In the genomic region with DNA sequence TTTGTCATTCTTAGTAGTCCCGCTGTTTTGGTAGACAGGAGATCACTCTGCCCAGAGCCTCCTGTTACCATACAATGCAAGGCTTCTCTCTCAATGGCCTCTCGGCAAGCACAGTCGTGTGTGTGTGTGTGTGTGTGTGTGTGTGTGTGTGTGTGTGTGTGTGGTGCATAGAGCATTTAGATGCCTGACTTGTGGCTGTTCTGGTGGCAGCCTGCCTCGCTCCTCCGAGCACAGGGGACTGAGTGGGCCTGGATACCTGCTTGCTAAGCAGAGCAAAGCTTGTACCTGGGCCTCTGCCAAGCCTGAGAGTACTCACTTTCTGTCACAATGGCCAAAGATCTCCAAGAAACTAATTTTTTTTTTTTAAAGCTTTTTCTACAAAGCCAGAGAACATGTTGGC, we compare ENCODE assay signal across 11 mouse cellular contexts.
A peak's percentile ranks its signal among the peaks of the same experiment; 100 is the strongest.
DNase-seq lines count a peak whose midpoint lies in the region; ATAC-seq lines count a peak whose summit lies in the region.
"Had no signal": no experiment of that assay in that cellular context is flagged by ENCODE, and none has a peak within 500 bp of the region (broad histone marks: within the 10 kb centered on the region; RNA-seq: fewer than 3 reads in every experiment).

No protein-coding gene starts in this region.

- H3K27ac ChIP-seq in forebrain, embryonic 12.5 days, result peak overlapping the region; percentile 33; the same call in 1 of the 2 replicates
- no peak overlapping the region for H3K27ac ChIP-seq in kidney, embryonic 16.5 days (ENCODE audit: low read length)
- no peak overlapping the region for H3K27ac ChIP-seq in neural tube, embryonic 14.5 days (ENCODE audit: low read depth, low read length)
- H3K27ac ChIP-seq: limb, embryonic 15.5 days had no signal

- intact Hi-C loops in left cerebral cortex, postnatal 10 days (cut with DNase I), result no loop called here

- peaks cover 13% of the 10 kb centered on the region for H3K27me3 ChIP-seq in forebrain, embryonic 12.5 days
- H3K27me3 ChIP-seq in kidney, embryonic 16.5 days (ENCODE audit: insufficient read depth, low read length), result no peaks in the 10 kb centered on the region
- H3K27me3 ChIP-seq in neural tube, embryonic 14.5 days (ENCODE audit: control insufficient read depth, insufficient read depth, low read length), result no peaks in the 10 kb centered on the region
- H3K27me3 ChIP-seq: limb, embryonic 15.5 days had no signal

- whole genome bisulfite sequencing in forebrain, embryonic 12.5 days, result 23% methylated on average over 5 of the region's 5 CpGs
- WGBS in kidney, embryonic 16.5 days, result 58% methylated on average over 5 of the region's 5 CpGs
- 22% methylated on average over 5 of the region's 5 CpGs for WGBS in neural tube, embryonic 14.5 days

- ATAC-seq in forebrain, embryonic 12.5 days (ENCODE audit: low FRiP score), result peak; percentile 57; the same call in 1 of the 2 replicates
- peak; percentile 35; the same call in 1 of the 2 replicates for ATAC-seq in kidney, embryonic 16.5 days (ENCODE audit: low FRiP score, low TSS enrichment)
- ATAC-seq in neural tube, embryonic 14.5 days (ENCODE audit: low read depth), result peak; percentile 68; the same call in 1 of the 2 replicates

- H3K9me3 ChIP-seq in forebrain, embryonic 12.5 days, result no peaks in the 10 kb centered on the region
- H3K9me3 ChIP-seq in kidney, embryonic 16.5 days (ENCODE audit: low read length), result no peaks in the 10 kb centered on the region
- H3K9me3 ChIP-seq in neural tube, embryonic 14.5 days (ENCODE audit: control insufficient read depth, low read length), result no peaks in the 10 kb centered on the region
- H3K9me3 ChIP-seq: limb, embryonic 15.5 days; megakaryocyte, embryonic 14.5 days had no signal

- H3K4me2 ChIP-seq in forebrain, embryonic 12.5 days, result peak overlapping the region; percentile 11; the same call in 1 of the 2 replicates
- no peak overlapping the region for H3K4me2 ChIP-seq in kidney, embryonic 16.5 days (replicated peaks; ENCODE audit: low read depth, low read length)
- H3K4me2 ChIP-seq in neural tube, embryonic 14.5 days (ENCODE audit: low read depth, low read length), result no peak overlapping the region
- H3K4me2 ChIP-seq: limb, embryonic 15.5 days had no signal

- peaks cover 14% of the 10 kb centered on the region for H3K4me1 ChIP-seq in forebrain, embryonic 12.5 days
- peaks cover 11% of the 10 kb centered on the region; the same call in 1 of the 2 replicates for H3K4me1 ChIP-seq in kidney, embryonic 16.5 days (ENCODE audit: insufficient read depth, low read length)
- no peaks in the 10 kb centered on the region for H3K4me1 ChIP-seq in neural tube, embryonic 14.5 days (ENCODE audit: control insufficient read depth, insufficient read depth, low read length)

- no peak overlapping the region for H3K9ac ChIP-seq in forebrain, embryonic 12.5 days
- no peak overlapping the region for H3K9ac ChIP-seq in kidney, embryonic 16.5 days (replicated peaks; ENCODE audit: low read length)
- H3K9ac ChIP-seq in neural tube, embryonic 14.5 days (replicated peaks; ENCODE audit: low read depth, low read length), result no peak overlapping the region
- H3K9ac ChIP-seq: limb, embryonic 15.5 days had no signal

- no peaks in the 10 kb centered on the region for H3K36me3 ChIP-seq in forebrain, embryonic 12.5 days (replicated peaks)
- no peaks in the 10 kb centered on the region for H3K36me3 ChIP-seq in kidney, embryonic 16.5 days (ENCODE audit: insufficient read depth, low read length)
- no peaks in the 10 kb centered on the region for H3K36me3 ChIP-seq in neural tube, embryonic 14.5 days (ENCODE audit: control insufficient read depth, insufficient read depth, low read length)
- H3K36me3 ChIP-seq: limb, embryonic 15.5 days had no signal

- DNase-seq in left cerebral cortex, postnatal 10 days (ENCODE audit: extremely low spot score in 1 of 2, low spot score in 2 of 2), result peak; percentile 28 to 65
- no peak for DNase-seq in left cerebral cortex, adult 9 months (ENCODE audit: low spot score in 2 of 2)
- DNase-seq in spleen, postnatal 36 days (ENCODE audit: low spot score in 2 of 2), result no peak
- no peak for DNase-seq in ovary, adult 18-20 months (ENCODE audit: low spot score)
- no peak for DNase-seq in ovary, postnatal 36 days (ENCODE audit: low spot score)
- DNase-seq: thymus, postnatal 36 days had no signal

- no peak overlapping the region for H3K4me3 ChIP-seq in forebrain, embryonic 12.5 days (replicated peaks)
- no peak overlapping the region for H3K4me3 ChIP-seq in kidney, embryonic 16.5 days (ENCODE audit: low read length)
- no peak overlapping the region for H3K4me3 ChIP-seq in neural tube, embryonic 14.5 days (ENCODE audit: low read depth, low read length)
- H3K4me3 ChIP-seq: limb, embryonic 15.5 days; megakaryocyte, embryonic 14.5 days had no signal

Comparison
In these comparisons a context has a peak if more than half of its experiments do, and no peak if none do; other contexts are left out.
1. DNase-seq: peak in left cerebral cortex, postnatal 10 days (2 of 2); none in left cerebral cortex, adult 9 months (0 of 2), spleen, postnatal 36 days (0 of 2), ovary, adult 18-20 months (single experiment) and ovary, postnatal 36 days (single experiment).
2. Peak in every context shown above with its lines, with median percentiles within 50 percentile points of each other: ATAC-seq.